Mouse (Mus musculus) heart, adult 9 months (tissue): ENCODE data around the gene Thap4.
A peak's percentile ranks its signal among the peaks of the same experiment; 100 is the strongest.
"Not testable (repeated sequence)": the region's sequence is repeated elsewhere in the genome, so short reads cannot be mapped to it uniquely, and the experiment has no call there.

Experiments
- DNase-seq, 2 experiments: peaks; one replicate each; pipeline ENCODE4 v3.0.0; 2022; ENCODE audit warnings: low spot score in 2 of 2

Thap4 gene

GRCm38 (mm10) chr1:93691786-93692357 is 62.8 kb downstream of the Thap4 start:
- no peak for DNase-seq

GRCm38 (mm10) chr1:93691106-93691505 is 63.6 kb downstream of the Thap4 start:
- DNase-seq, result no peak

GRCm38 (mm10) chr1:93689901-93690496 is 64.7 kb downstream of the Thap4 start:
- DNase-seq, result no peak

- DNase-seq, result peak; percentile 72
Observed at GRCm38 (mm10) chr1:93688154-93688553, 66.5 kb downstream of the Thap4 start.

- DNase-seq, result peak; percentile 38 to 44
Observed at GRCm38 (mm10) chr1:93686961-93687320, 67.7 kb downstream of the Thap4 start.

- peak; percentile 33 to 40 for DNase-seq
Observed at GRCm38 (mm10) chr1:93686245-93686960, 68.3 kb downstream of the Thap4 start.

- DNase-seq, result peak; percentile 82 to 87
Observed at GRCm38 (mm10) chr1:93685401-93686244, 69.0 kb downstream of the Thap4 start, which contains the start of gene Bok. Gene Bok (plus strand): TSS chr1:93685660.

- peak; percentile 77 to 85 for DNase-seq
Observed at GRCm38 (mm10) chr1:93679889-93680568, 74.6 kb downstream of the Thap4 start.

- DNase-seq, result peak; percentile 39 to 61
Observed at GRCm38 (mm10) chr1:93678386-93678785, 76.3 kb downstream of the Thap4 start.

- no peak for DNase-seq
Observed at GRCm38 (mm10) chr1:93672682-93673081, 82.0 kb downstream of the Thap4 start.

GRCm38 (mm10) chr1:93669941-93670340 is 84.7 kb downstream of the Thap4 start:
- DNase-seq, result no peak

- DNase-seq, result peak; percentile 83 to 84
Observed at GRCm38 (mm10) chr1:93668791-93669548, 85.7 kb downstream of the Thap4 start.

GRCm38 (mm10) chr1:93667760-93668400 is 86.8 kb downstream of the Thap4 start:
- DNase-seq, result no peak

GRCm38 (mm10) chr1:93658559-93658958 is 96.1 kb downstream of the Thap4 start, which contains the start of gene Stk25:
Gene Stk25 (minus strand): TSS chr1:93658659.
- not testable (repeated sequence) for DNase-seq

- DNase-seq, result no peak
Observed at GRCm38 (mm10) chr1:93657025-93657360, 97.7 kb downstream of the Thap4 start.

GRCm38 (mm10) chr1:93656325-93657024 is 98.2 kb downstream of the Thap4 start:
- DNase-seq, result no peak

- DNase-seq, result no peak
Observed at GRCm38 (mm10) chr1:93654798-93655197, 99.9 kb downstream of the Thap4 start.

- no peak for DNase-seq
Observed at GRCm38 (mm10) chr1:93654275-93654674, 100.4 kb downstream of the Thap4 start.
